Mouse (Mus musculus): ENCODE measurements around the gene Gm4181.
"Not testable (repeated sequence)": the region's sequence is repeated elsewhere in the genome, so short reads cannot be mapped to it uniquely, and the experiment has no call there.

Gm4181 gene

GRCm38 (mm10) chr14:51635566-51635965, at the start of gene Gm4181:
Gene Gm4181 (minus strand): TSS chr14:51635666.
- not testable (repeated sequence) for DNase-seq

GRCm38 (mm10) chr14:51677269-51677668, 41.8 kb upstream of the Gm4181 start:
- no peak for DNase-seq

GRCm38 (mm10) chr14:51632426-51632825, 3.0 kb downstream of the Gm4181 start:
- DNase-seq: peak; percentile 12

- no peak for DNase-seq
Observed at GRCm38 (mm10) chr14:51611210-51611609, 24.3 kb downstream of the Gm4181 start, which contains the start of gene Gm17078. Gene Gm17078 (minus strand): TSS chr14:51611310.

- not testable (repeated sequence) for DNase-seq
Observed at GRCm38 (mm10) chr14:51592039-51592438, 43.4 kb downstream of the Gm4181 start, which contains the start of gene Gm17174. Gene Gm17174 (minus strand): TSS chr14:51592139.
